Mouse (Mus musculus): ENCODE results near the gene Pdcd7.
A peak's percentile ranks its signal among the peaks of the same experiment; 100 is the strongest.

Pdcd7 gene

GRCm38 (mm10) chr9:65399934-65400333 lies 54.0 kb downstream of the Pdcd7 start:
- DNase-seq, result no peak

- DNase-seq, result peak; percentile 78 to 83
These were observed 58.7 kb downstream of the Pdcd7 start for GRCm38 (mm10) chr9:65404331-65405183.

GRCm38 (mm10) chr9:65405184-65405449 lies 59.2 kb downstream of the Pdcd7 start:
- no peak for DNase-seq

GRCm38 (mm10) chr9:65407327-65407726 lies 61.4 kb downstream of the Pdcd7 start:
- DNase-seq, result no peak

- DNase-seq, result peak; percentile 69 to 70
These were observed 62.0 kb downstream of the Pdcd7 start for GRCm38 (mm10) chr9:65407861-65408260.

GRCm38 (mm10) chr9:65408871-65409295 lies 63.0 kb downstream of the Pdcd7 start:
- DNase-seq, result peak; percentile 90 to 91
